Mouse (Mus musculus) intestine, postnatal 0 days (tissue): ENCODE measurements around the gene Suco. TPM values are rescaled to one million over a fixed set of nuclear protein-coding genes. Genes with fewer than 3 reads are reported as not detected.

Source experiments
- ATAC-seq: fragments of 200-750 bp; cut with Nextera tagmentation; 2 replicates; pipeline ENCODE4 v1.8.0; 2017; ENCODE audit warnings: mild to moderate bottlenecking, moderate TSS enrichment, moderate library complexity
- H3K27ac ChIP-seq: fragments of 300-500 bp; sonication (generic); 2 replicates; pipeline ENCODE4 v1.5.1; 2014; ENCODE audit warnings: mild to moderate bottlenecking, low read depth, low read length, moderate library complexity
- H3K27me3 ChIP-seq: fragments of 300-500 bp; sonication (generic); replicated peaks from 2 replicates; pipeline ENCODE4 v1.6.1; 2014; ENCODE audit warnings: low read length, mixed read lengths; ENCODE audit not compliant: control insufficient read depth, insufficient read depth
- H3K36me3 ChIP-seq: fragments of 300-500 bp; sonication (generic); 2 replicates; pipeline ENCODE4 v1.6.1; 2014; ENCODE audit warnings: mild to moderate bottlenecking, moderate library complexity; ENCODE audit not compliant: control insufficient read depth, insufficient read depth
- H3K4me1 ChIP-seq: fragments of 300-500 bp; sonication (generic); replicated peaks from 2 replicates; pipeline ENCODE4 v1.6.1; 2014; ENCODE audit warnings: antibody characterized with exemption, low read length, mixed read lengths; ENCODE audit not compliant: control insufficient read depth, insufficient read depth
- H3K4me2 ChIP-seq: fragments of 300-500 bp; sonication (generic); replicated peaks from 2 replicates; pipeline ENCODE4 v1.6.1; 2014; ENCODE audit warnings: low read depth, mild to moderate bottlenecking, moderate library complexity
- H3K4me3 ChIP-seq: fragments of 300-500 bp; sonication (generic); 2 replicates; pipeline ENCODE4 v1.5.1; 2014; ENCODE audit warnings: low read depth, low read length
- H3K9ac ChIP-seq: fragments of 300-500 bp; sonication (generic); 2 replicates; pipeline ENCODE4 v1.6.1; 2014; ENCODE audit warnings: mild to moderate bottlenecking, low read depth, low read length
- H3K9me3 ChIP-seq: fragments of 300-500 bp; sonication (generic); 2 replicates; pipeline ENCODE4 v1.6.1; 2016; ENCODE audit warnings: mixed run types; ENCODE audit not compliant: control insufficient read depth
- CTCF ChIP-seq: sonication (generic); IDR thresholded peaks from 2 replicates; pipeline ENCODE4 v1.5.1; 2016; ENCODE audit warnings: low read depth, mild to moderate bottlenecking, control low read depth, antibody characterized with exemption, moderate library complexity
- WGBS: fragments of 180-500 bp; shearing (Covaris S2); extraction: QIAGEN DNeasy Blood & Tissue Kit; methylation state at CpG from one replicate; pipeline ENCODE4 v1.1.7; 2014; 5-methylcytosine and 5-hydroxymethylcytosine counted together
- polyA plus RNA-seq: library from polyadenylated mRNA; unstranded; fragments of >200 nt; fragmentation: Nextera tagmentation; extraction: Ambion mirVana; gene quantifications from 2 replicates; pipeline ENCODE4 v1.2.1, GENCODE M21; 2015

Suco gene
- polyA plus RNA-seq, 1 experiment from 2014 or later = 43.1 TPM

DNA sequence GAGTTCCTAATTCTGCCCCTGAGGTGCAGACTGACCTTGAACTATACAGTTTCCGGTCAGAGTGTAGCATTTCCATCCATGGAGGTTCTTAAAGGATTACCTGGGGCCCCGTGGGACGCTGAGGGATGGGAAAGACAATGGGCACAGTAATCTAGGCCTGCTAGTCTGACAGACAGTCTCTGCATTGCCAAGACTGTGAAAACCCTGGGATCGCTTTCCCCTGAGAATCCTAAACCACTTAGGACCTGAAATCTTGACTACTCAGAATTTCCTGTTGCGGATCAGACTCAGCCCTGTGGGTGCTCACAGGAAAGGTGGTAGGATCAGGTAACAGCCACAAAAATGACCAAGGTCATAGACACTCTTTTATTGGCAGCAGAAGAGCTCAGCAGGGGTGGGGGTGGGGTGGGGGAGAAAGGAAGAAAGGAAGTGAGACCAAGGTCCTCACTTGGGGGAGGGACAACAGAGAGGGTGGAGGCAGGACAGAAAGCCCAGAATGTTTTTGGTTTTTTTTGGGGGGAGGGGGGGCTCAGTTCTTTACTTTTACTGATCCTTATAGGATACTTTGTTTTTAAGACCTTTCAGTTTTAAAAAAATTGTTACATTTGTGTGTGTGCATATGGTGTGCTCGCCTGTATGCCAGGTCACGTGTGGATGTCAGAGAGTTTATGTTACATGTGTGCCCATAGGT is 42.3 kb upstream of the Suco start:
- Histone ChIP-seq H3K9ac (no peak overlapping the region), H3K27me3 (no peaks in the 10 kb centered on the region), H3K4me3 (no peak overlapping the region), H3K4me2 (no peak overlapping the region), H3K36me3 (no peaks in the 10 kb centered on the region), H3K9me3 (no peaks in the 10 kb centered on the region), H3K4me1 (no peaks in the 10 kb centered on the region), H3K27ac (no peak overlapping the region)
- no peak for TF ChIP-seq CTCF
- ATAC-seq = no peak
- 64% methylated on average over 7 of the region's 7 CpGs for WGBS

DNA sequence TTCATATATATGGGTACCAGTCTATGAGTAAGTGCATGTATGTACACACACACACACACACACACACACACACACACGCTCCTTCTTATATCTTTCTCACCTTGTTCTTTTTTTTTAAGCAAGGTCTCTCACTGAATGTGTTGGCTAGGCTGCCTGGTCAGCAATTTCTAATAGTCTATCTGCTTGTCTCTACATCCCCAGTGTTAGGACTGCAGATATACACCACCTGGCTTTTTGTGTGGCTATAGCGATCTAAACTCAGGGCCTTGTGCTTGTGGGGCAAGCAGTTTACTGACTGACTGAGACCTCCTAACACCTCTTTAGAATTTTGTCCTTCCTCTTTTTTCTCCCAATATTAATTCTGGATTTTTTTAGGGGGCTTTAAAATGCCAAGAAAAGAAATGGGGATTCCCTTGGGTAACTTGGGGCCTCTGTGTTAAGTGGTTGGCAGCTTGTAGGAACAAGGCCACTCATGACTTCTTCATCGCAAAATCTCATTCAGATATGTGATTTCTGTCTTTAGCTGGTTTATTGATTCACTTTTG is 41.5 kb upstream of the Suco start:
- 77% methylated on average over 3 of the region's 3 CpGs for WGBS
- Histone ChIP-seq H3K4me2 (no peak overlapping the region), H3K9ac (no peak overlapping the region)

DNA sequence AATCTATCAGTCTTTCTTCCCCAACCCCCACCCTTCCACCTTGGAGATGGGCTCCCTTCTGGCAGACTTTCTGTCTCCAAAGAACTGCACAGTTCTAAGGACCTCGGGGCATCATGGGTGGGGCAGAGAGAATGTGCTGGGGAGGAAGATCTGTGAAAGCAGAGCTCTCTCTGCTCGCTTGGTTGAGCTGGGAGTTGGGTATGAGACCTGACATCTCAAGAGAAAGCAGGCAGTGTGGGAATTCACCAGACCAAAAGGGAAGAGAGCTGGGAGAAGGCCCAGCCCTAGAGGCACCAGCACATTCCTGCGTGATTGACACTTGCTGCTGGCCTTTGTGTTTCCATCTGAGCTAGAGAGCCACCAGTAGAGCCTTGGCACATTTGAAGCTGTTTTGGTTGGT is 39.6 kb upstream of the Suco start:
- Histone ChIP-seq H3K27ac (no peak overlapping the region), H3K9ac (no peak overlapping the region), H3K4me2 (no peak overlapping the region), H3K27me3 (no peaks in the 10 kb centered on the region), H3K9me3 (no peaks in the 10 kb centered on the region), H3K4me3 (no peak overlapping the region), H3K36me3 (no peaks in the 10 kb centered on the region), H3K4me1 (no peaks in the 10 kb centered on the region)
- TF ChIP-seq CTCF = no peak
- WGBS = 66% methylated on average over 3 of the region's 3 CpGs
- ATAC-seq = no peak

More for the DNA sequence above, 41.5 kb upstream of the Suco start:
- Histone ChIP-seq H3K27me3 (no peaks in the 10 kb centered on the region), H3K27ac (no peak overlapping the region), H3K36me3 (no peaks in the 10 kb centered on the region), H3K9me3 (no peaks in the 10 kb centered on the region), H3K4me3 (no peak overlapping the region), H3K4me1 (no peaks in the 10 kb centered on the region)
- no peak for TF ChIP-seq CTCF
- ATAC-seq = no peak

DNA sequence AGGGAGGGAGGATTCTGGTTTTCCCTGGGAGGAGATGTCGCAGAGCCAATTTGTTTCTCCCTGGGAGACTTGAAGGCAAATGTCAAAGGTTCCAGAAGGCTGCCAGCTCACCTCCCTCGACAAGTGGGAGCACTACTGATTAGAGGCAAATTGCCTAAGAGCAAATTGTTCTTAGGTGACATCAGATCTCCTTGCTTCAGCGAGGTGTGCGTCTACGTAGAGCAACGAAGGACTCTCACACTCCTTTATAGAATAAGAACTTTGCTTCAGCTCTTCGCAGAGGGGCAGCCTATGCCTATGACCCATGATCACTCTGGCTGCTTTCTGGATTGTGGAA is 37.1 kb upstream of the Suco start:
- peak; percentile 80 for ATAC-seq
- 45% methylated on average over 7 of the region's 7 CpGs for WGBS
- no peaks in the 10 kb centered on the region for H3K36me3 ChIP-seq
- H3K27me3 ChIP-seq = no peaks in the 10 kb centered on the region
- TF ChIP-seq CTCF = no peak
- no peaks in the 10 kb centered on the region for H3K9me3 ChIP-seq
- H3K27ac ChIP-seq = peak overlapping the region; percentile 91
- no peak overlapping the region for H3K4me3 ChIP-seq
- no peak overlapping the region for H3K4me2 ChIP-seq
- no peaks in the 10 kb centered on the region for H3K4me1 ChIP-seq
- H3K9ac ChIP-seq = no peak overlapping the region

DNA sequence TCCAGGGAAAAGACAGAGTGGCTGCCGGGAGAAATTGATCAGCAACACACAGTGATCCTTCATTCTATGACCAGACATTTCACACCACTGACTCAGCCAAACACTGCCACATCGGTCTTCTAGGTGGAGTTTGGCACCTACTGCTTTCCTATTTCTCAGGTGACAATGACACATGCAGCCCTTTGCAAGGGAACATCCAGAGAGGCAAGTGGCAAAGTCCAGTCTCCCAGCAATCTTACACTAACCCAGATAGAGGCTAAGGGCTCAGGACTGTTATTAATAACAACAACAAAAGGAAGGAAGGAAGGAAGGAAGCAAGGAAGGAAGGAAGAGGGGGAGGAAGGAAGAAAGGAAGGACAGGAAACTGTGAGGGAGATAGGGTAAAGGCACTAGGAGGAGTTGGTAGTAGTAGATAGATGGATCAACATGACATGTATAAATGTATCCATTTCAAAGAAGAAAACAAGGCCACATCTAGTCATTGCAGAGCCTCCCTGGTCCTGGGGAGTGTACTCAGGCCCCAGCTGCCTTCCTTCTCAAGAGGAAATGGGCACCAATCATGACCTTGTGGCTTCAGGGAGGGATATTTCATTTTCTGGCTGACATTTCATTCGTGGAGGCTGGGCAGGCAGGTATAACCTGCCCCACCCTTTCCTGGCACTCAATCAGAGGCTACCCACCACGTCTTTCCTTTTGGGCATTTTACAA is 36.6 kb upstream of the Suco start:
- H3K4me1 ChIP-seq = no peaks in the 10 kb centered on the region; the same call in 1 of the 2 replicates
- H3K9me3 ChIP-seq = no peaks in the 10 kb centered on the region
- no peak overlapping the region for H3K9ac ChIP-seq
- no peak overlapping the region for H3K4me2 ChIP-seq
- H3K27me3 ChIP-seq = no peaks in the 10 kb centered on the region
- 41% methylated on average over 4 of the region's 4 CpGs for WGBS
- peak; percentile 93 for ATAC-seq
- TF ChIP-seq CTCF = no peak
- peak overlapping the region; percentile 91 for H3K27ac ChIP-seq
- no peak overlapping the region for H3K4me3 ChIP-seq
- no peaks in the 10 kb centered on the region for H3K36me3 ChIP-seq

DNA sequence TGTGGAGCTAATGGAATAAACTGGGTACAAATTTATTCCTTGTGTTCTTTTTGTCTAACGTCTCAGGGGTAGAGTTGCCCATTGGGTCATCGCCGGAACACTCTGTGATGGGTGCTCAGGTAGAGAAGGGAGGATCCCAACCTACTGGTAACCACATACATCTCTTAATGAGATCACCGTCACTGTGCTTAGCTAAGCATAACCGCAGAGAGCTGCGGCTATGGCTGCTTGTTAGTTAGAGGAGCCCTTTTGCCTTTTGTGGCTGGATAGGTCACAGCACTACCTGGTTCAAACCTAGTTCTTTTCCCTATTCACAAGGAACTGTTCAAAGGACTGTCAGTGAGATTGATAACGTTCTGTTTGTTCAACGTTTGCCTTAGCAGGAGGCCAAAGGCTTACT is 32.6 kb upstream of the Suco start:
- H3K27ac ChIP-seq = no peak overlapping the region
- ATAC-seq = no peak
- WGBS = 68% methylated on average over 8 of the region's 8 CpGs

More for the DNA sequence above, 32.6 kb upstream of the Suco start:
- Histone ChIP-seq H3K9me3 (no peaks in the 10 kb centered on the region), H3K36me3 (no peaks in the 10 kb centered on the region), H3K4me3 (no peak overlapping the region), H3K4me1 (no peaks in the 10 kb centered on the region; the same call in 1 of the 2 replicates), H3K4me2 (no peak overlapping the region), H3K9ac (no peak overlapping the region), H3K27me3 (no peaks in the 10 kb centered on the region)
- no peak for TF ChIP-seq CTCF
